Mouse (Mus musculus) embryonic stem cell, embryonic (primary cell): ENCODE data around the gene 1700067P10Rik.

ENCODE experiments used
- CTCF ChIA-PET, 4 experiments: fragments of 300-600 bp in 2 of 4; fragments of 350-600 bp in 2 of 4; sonication (Branson Sonifier 250); formaldehyde crosslinking; loops; one replicate each; lab custom pipeline; 2022; ENCODE audit warnings: inconsistent platforms in 2 of 4; lab: Charles Lee
- POLR2A ChIA-PET, 4 experiments: fragments of 300-600 bp in 2 of 4; fragments of 350-600 bp in 2 of 4; sonication (Branson Sonifier 250); formaldehyde crosslinking; loops; one replicate each; lab custom pipeline; 2022; ENCODE audit warnings: antibody characterized with exemption in 4 of 4, inconsistent platforms in 1 of 4; lab: Charles Lee

Gene 1700067P10Rik

DNA sequence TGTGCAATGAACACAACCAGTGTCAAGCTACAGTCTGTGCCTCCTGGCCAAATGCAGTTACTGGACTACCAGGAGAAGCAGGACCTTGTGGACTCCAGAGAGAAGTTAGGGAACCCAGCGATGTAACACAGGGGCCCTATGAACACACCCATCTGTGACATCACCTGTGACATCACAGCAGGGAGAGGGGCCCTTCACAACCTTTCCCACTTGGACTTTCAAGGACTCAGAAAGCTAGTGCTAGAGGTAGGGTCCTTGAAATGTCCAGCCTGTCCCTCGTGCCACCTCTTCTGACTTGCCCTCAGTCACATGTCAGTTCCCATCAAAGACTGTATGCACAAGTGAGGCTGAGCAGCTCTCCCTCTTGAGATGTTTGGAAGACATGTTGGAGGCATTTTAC, 327 bp downstream of the 1700067P10Rik start:
- CTCF ChIA-PET = interaction anchor here in 3 of 4 experiments (0.6 to 3.6 kb wide), 5 partner anchors 12 to 58 kb away, joined by 3 to 20 read pairs (median 3); no protein-coding TSS in a partner anchor
- POLR2A ChIA-PET = no interaction called here

- CTCF ChIA-PET = interaction anchor here in 3 of 4 experiments (0.6 to 3.6 kb wide), 9 partner anchors 11 to 327 kb away, joined by 3 to 20 read pairs (median 4); no protein-coding TSS in a partner anchor
- POLR2A ChIA-PET = interaction anchor here in 1 of 4 experiments (0.5 kb wide), 1 partner anchor 395 kb away, joined by 3 read pairs; no protein-coding TSS in a partner anchor
Observed at GRCm38 (mm10) chr17:48090305-48090704, 1.2 kb downstream of the 1700067P10Rik start.

DNA sequence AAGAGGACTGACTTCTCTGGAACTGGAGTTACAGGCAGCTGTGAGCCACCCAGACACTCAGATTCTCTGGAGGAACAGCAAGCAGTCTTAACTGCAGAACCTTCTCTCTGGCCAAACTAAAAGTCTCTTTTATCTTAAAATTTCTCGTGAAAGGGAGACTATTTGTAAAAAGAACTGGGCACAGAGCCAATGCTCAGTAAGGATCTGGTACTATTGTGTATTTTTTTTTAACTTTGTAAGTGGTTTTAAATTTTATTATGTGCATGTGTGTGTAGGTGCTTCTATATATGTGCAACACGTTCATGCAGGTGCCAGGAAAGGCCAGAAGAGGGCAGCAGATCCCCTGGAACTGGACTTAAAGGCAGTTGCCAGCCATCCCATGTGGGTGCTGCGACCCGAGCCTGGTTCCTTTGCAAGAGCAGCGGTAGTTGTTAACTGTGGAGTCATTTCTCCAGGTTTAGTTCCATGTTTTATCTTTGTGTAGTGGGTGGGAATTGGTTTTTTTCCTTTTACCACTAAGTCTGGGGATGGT, 4.2 kb downstream of the 1700067P10Rik start:
- POLR2A ChIA-PET = interaction anchor here in 2 of 4 experiments (1.0 to 1.2 kb wide), 2 partner anchors 38 to 229 kb away, joined by 3 read pairs; no protein-coding TSS in a partner anchor
- CTCF ChIA-PET = no interaction called here

DNA sequence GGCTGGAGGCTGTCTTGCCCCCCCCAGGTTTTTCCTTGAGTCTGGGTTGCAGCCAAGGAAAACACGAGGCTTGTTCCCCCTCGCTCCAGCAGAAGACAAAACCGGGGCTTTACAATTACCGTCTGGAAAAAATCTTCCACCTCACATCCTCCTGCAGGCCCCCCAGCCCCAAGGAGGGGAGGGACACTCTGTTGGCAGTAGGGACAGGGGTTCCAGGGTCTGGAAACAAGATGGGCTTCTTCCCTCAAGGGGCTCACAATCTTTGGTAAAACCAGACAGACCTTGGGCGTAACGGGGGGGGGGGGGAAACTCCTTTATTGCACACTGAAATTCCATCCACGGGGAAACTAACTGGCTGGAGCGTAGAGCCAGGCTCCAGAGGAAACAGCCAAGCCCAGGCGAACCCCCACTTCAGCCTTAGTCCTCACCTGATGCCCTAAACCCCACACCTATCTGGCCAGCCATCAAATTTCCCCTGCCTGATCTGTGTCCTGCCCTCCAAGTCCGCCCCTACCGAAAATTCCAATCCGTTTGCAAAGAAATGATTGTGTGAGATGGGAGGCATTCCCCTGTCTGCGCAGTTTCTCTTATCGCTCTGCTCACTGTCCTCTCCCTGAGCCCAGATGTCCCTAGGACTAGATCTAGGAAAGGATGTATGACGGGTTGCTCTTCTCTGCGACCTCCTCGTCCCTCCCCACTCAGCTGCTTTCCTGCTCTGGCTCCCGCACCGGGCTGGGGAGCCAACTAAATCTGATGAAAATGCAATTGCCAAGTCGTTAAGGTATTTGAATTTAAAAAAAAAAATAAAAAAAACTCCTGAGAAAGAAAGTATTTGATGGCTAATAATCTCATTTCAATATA, 5.9 kb downstream of the 1700067P10Rik start:
- ChIA-PET CTCF (no interaction called here), POLR2A (interaction anchor here in 1 of 4 experiments (1.2 kb wide), 1 partner anchor 231 kb away, joined by 3 read pairs; no protein-coding TSS in a partner anchor)

- POLR2A ChIA-PET = interaction anchor here (0.9 to 2.2 kb wide), 4 partner anchors 53 to 447 kb away, joined by 3 to 12 read pairs (median 6); partner anchors contain the start of gene Mdfi (in 1 of the 4)
Observed at GRCm38 (mm10) chr17:48095718-48096121, 6.6 kb downstream of the 1700067P10Rik start.

DNA sequence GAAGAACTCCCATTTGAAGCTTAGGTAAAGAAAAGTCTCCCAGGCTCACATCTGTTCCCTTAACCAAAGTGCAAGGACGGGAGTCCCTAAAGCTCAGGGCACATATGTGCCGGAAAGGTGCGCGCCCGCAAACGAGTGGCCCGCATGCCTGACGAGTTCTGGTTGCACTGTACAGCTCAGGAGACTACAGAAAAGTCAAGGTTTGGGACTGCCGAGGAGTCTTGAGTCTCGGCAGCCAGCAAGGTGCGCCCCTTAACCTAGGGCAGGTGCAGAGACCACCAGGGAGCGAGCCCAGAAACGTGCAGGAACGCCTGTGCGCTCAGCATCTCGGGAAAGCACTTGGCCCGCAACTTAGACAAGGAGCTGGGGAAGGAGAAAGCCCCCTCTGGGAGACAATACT, 7.2 kb downstream of the 1700067P10Rik start:
- ChIA-PET POLR2A (interaction anchor here (0.6 to 2.8 kb wide), 15 partner anchors 12 to 448 kb away, joined by 3 to 12 read pairs (median 4); partner anchors contain the start of gene Mdfi (in 1 of the 4)), CTCF (interaction anchor here (0.7 to 3.2 kb wide), 22 partner anchors 8 to 454 kb away, joined by 3 to 18 read pairs (median 5); partner anchors contain the start of genes 1700067P10Rik (in 1 of the 4) and Mdfi (in 1 of the 4))

More at GRCm38 (mm10) chr17:48095718-48096121, 6.6 kb downstream of the 1700067P10Rik start:
- CTCF ChIA-PET = interaction anchor here in 3 of 4 experiments (0.6 to 2.6 kb wide), 13 partner anchors 12 to 307 kb away, joined by 3 to 9 read pairs (median 5); partner anchors contain the start of gene Mdfi (in 1 of the 3)

DNA sequence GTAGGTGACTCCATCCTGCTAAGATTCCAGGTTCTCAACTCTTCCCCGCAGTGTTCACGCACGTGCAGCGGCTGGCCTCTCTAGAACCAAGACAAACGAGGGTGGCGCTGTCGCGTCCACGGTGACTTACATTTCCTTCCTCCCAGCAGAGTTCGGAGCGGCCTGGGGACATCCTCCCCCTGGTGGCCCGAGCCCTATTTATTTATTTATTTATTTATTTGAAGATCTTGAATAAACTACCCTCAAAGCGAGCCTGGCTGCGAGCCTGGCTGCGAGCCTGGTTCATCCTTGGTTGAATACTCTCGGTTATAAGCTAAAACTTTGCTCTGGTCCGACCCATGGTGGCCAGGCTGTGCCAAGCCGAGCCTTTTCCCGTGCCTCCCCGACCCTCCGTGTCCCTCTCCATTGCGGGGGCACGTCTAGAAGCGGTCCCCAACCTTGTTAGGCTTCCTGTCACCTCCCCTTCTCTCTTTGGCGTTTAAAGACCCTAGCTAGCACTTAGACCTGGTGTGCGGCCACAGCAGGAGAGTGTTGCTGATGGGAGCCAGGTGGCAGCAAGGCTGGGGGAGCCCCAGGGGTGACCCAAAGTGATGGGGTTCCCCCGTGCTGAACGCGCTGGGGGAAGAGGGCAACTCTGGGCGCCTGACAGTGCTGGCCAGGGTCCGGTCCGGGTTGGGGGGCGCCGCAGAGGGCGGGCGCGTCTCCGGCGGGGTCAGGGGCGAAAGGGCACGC, 8.1 kb downstream of the 1700067P10Rik start:
- POLR2A ChIA-PET = interaction anchor here in 3 of 4 experiments (0.5 to 2.8 kb wide), 16 partner anchors 13 to 449 kb away, joined by 3 to 12 read pairs (median 4); no protein-coding TSS in a partner anchor
- CTCF ChIA-PET = interaction anchor here (0.6 to 3.2 kb wide), 28 partner anchors 8 to 684 kb away, joined by 3 to 18 read pairs (median 3); partner anchors contain the start of genes 1700067P10Rik (in 1 of the 4) and Mdfi (in 1 of the 4)

- POLR2A ChIA-PET = interaction anchor here in 3 of 4 experiments (0.5 to 2.8 kb wide), 11 partner anchors 12 to 503 kb away, joined by 3 to 12 read pairs (median 3); no protein-coding TSS in a partner anchor
- CTCF ChIA-PET = interaction anchor here (0.5 to 3.2 kb wide), 16 partner anchors 13 to 685 kb away, joined by 3 to 18 read pairs (median 3); no protein-coding TSS in a partner anchor
Observed at GRCm38 (mm10) chr17:48097743-48098527, 8.8 kb downstream of the 1700067P10Rik start.

GRCm38 (mm10) chr17:48098528-48098890, 9.4 kb downstream of the 1700067P10Rik start:
- POLR2A ChIA-PET = interaction anchor here in 3 of 4 experiments (0.6 to 2.8 kb wide), 5 partner anchors 12 to 504 kb away, joined by 3 to 6 read pairs (median 3); no protein-coding TSS in a partner anchor
- CTCF ChIA-PET = interaction anchor here (0.9 to 3.5 kb wide), 8 partner anchors 12 to 310 kb away, joined by 3 to 104 read pairs (median 3); no protein-coding TSS in a partner anchor

DNA sequence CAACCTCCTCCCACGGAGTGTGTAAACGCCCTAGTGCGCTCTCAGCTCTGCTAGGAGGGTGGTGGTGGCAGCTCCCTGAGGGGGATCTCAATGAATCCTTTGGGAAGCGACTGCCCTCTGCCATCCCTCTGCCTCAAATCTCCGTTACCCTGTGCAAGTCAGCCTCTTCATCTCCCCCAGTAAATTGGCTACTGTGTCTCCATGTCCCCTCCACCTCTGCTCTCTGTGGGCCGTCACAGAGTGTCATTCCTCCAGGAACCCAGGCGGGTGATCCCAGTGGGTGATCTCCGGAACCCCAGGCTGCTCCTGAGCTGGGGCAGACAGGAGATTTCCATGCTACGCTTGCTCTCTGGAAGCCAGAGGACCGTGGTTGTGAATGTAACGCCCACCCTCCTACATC, 10.2 kb downstream of the 1700067P10Rik start:
- CTCF ChIA-PET = interaction anchor here (1.2 to 3.5 kb wide), 7 partner anchors 11 to 311 kb away, joined by 3 to 104 read pairs (median 5); no protein-coding TSS in a partner anchor
- POLR2A ChIA-PET = no interaction called here

- POLR2A ChIA-PET = interaction anchor here in 3 of 4 experiments (0.6 to 1.6 kb wide), 13 partner anchors 10 to 573 kb away, joined by 3 to 9 read pairs (median 4); no protein-coding TSS in a partner anchor
- CTCF ChIA-PET = interaction anchor here (0.5 to 3.5 kb wide), 175 partner anchors 9 to 831 kb away, joined by 3 to 104 read pairs (median 5); partner anchors contain the start of genes 1700067P10Rik (in 2 of the 4), Lrfn2 (in 2 of the 4), Mdfi (in 2 of the 4) and 9830107B12Rik (in 1 of the 4)
Observed at GRCm38 (mm10) chr17:48100441-48101417, 11.6 kb downstream of the 1700067P10Rik start.

DNA sequence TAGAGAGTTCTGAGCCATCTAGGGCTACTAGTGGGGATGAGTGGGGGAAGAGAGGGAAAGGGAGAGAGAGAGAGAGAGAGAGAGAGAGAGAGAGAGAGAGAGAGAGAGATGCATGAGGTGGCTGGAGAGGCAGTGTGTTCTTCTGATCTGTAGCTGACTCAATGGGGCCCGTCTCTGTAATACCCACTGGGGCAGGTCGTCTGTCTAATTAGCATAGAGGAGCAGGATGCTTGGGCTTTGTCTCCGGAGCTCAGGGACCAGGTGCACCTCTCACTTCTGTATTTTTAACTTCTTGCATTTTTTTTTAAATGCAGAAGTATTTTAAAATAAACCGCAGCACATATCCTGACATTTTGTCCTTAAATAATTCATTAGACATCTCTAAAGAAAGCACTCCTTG, 18.2 kb downstream of the 1700067P10Rik start:
- CTCF ChIA-PET = interaction anchor here (0.6 to 1.1 kb wide), 9 partner anchors 11 to 467 kb away, joined by 3 to 17 read pairs (median 3); no protein-coding TSS in a partner anchor
- POLR2A ChIA-PET = interaction anchor here in 1 of 4 experiments (1.1 kb wide), 1 partner anchor 12 kb away, joined by 3 read pairs; no protein-coding TSS in a partner anchor

- POLR2A ChIA-PET = interaction anchor here in 1 of 4 experiments (1.1 kb wide), 1 partner anchor 12 kb away, joined by 3 read pairs; no protein-coding TSS in a partner anchor
Observed at GRCm38 (mm10) chr17:48107862-48108261, 18.7 kb downstream of the 1700067P10Rik start.

GRCm38 (mm10) chr17:48108520-48108919, 19.4 kb downstream of the 1700067P10Rik start:
- ChIA-PET CTCF (interaction anchor here in 1 of 4 experiments (3.1 kb wide), 1 partner anchor 8 kb away, joined by 52 read pairs; no protein-coding TSS in a partner anchor), POLR2A (interaction anchor here in 1 of 4 experiments (1.1 kb wide), 1 partner anchor 11 kb away, joined by 3 read pairs; no protein-coding TSS in a partner anchor)

More at GRCm38 (mm10) chr17:48107862-48108261, 18.7 kb downstream of the 1700067P10Rik start:
- CTCF ChIA-PET = interaction anchor here (0.6 to 1.1 kb wide), 7 partner anchors 11 to 468 kb away, joined by 3 to 17 read pairs (median 3); no protein-coding TSS in a partner anchor
